Mouse (Mus musculus) lung, embryonic 15.5 days (tissue): ENCODE data around the gene Zcwpw1. TPM values are rescaled to one million over a fixed set of nuclear protein-coding genes. Genes with fewer than 3 reads are reported as not detected.
"Not testable (repeated sequence)": the region's sequence is repeated elsewhere in the genome, so short reads cannot be mapped to it uniquely, and the experiment has no call there.

Experiments
- ATAC-seq: fragments of 200-750 bp; cut with Nextera tagmentation; 2 replicates; pipeline ENCODE4 v1.8.0; 2017; ENCODE audit warnings: moderate number of reproducible peaks, borderline replicate concordance; ENCODE audit not compliant: low FRiP score, low TSS enrichment; ENCODE audit errors: extremely low read depth
- H3K27ac ChIP-seq: fragments of 300-500 bp; sonication (generic); 2 replicates; pipeline ENCODE4 v1.5.1; 2015; ENCODE audit warnings: moderate library complexity, mild to moderate bottlenecking, inconsistent platforms
- H3K27me3 ChIP-seq: fragments of 300-500 bp; sonication (generic); 2 replicates; pipeline ENCODE4 v1.6.1; 2015; ENCODE audit warnings: inconsistent platforms
- H3K36me3 ChIP-seq: fragments of 300-500 bp; sonication (generic); 2 replicates; pipeline ENCODE4 v1.6.1; 2015; ENCODE audit warnings: inconsistent platforms
- H3K4me1 ChIP-seq: fragments of 300-500 bp; sonication (generic); 2 replicates; pipeline ENCODE4 v1.6.1; 2015; ENCODE audit warnings: inconsistent platforms
- H3K4me2 ChIP-seq: fragments of 300-500 bp; sonication (generic); 2 replicates; pipeline ENCODE4 v1.6.1; 2015; ENCODE audit warnings: inconsistent platforms, mild to moderate bottlenecking, moderate library complexity
- H3K4me3 ChIP-seq: fragments of 300-500 bp; sonication (generic); 2 replicates; pipeline ENCODE4 v1.5.1; 2015; ENCODE audit warnings: mild to moderate bottlenecking, inconsistent platforms
- H3K9ac ChIP-seq: fragments of 300-500 bp; sonication (generic); 2 replicates; pipeline ENCODE4 v1.6.1; 2015; ENCODE audit warnings: inconsistent platforms
- H3K9me3 ChIP-seq: fragments of 300-500 bp; sonication (generic); 2 replicates; pipeline ENCODE4 v1.6.1; 2016; ENCODE audit warnings: inconsistent platforms
- WGBS: fragments of 180-500 bp; shearing (Covaris S2); methylation state at CpG from one replicate; pipeline ENCODE4 v1.1.7; 2015; 5-methylcytosine and 5-hydroxymethylcytosine counted together
- polyA plus RNA-seq: library from polyadenylated mRNA; unstranded; fragments of >200 nt; fragmentation: Nextera tagmentation; extraction: Ambion mirVana; gene quantifications from 2 replicates; pipeline ENCODE4 v1.2.1, GENCODE M21; 2015

Gene Zcwpw1
- polyA plus RNA-seq, 1 experiment from 2014 or later: 28.2 TPM

GRCm38 (mm10) chr5:137826421-137826820, 38.8 kb downstream of the Zcwpw1 start:
- Histone ChIP-seq H3K4me2 (no peak overlapping the region), H3K36me3 (no peaks in the 10 kb centered on the region), H3K4me3 (no peak overlapping the region), H3K4me1 (no peaks in the 10 kb centered on the region), H3K9ac (no peak overlapping the region), H3K27ac (no peak overlapping the region), H3K27me3 (no peaks in the 10 kb centered on the region), H3K9me3 (no peaks in the 10 kb centered on the region)
- WGBS: 46% methylated on average over 7 of the region's 7 CpGs
- ATAC-seq: no peak

GRCm38 (mm10) chr5:137828694-137829093, 41.1 kb downstream of the Zcwpw1 start:
- no peaks in the 10 kb centered on the region for H3K36me3 ChIP-seq
- WGBS: 77% methylated on average over 6 of the region's 6 CpGs
- H3K27ac ChIP-seq: no peak overlapping the region
- no peak overlapping the region for H3K9ac ChIP-seq
- H3K4me1 ChIP-seq: no peaks in the 10 kb centered on the region
- H3K4me3 ChIP-seq: no peak overlapping the region
- ATAC-seq: no peak
- no peaks in the 10 kb centered on the region for H3K9me3 ChIP-seq
- H3K4me2 ChIP-seq: no peak overlapping the region
- no peaks in the 10 kb centered on the region for H3K27me3 ChIP-seq

GRCm38 (mm10) chr5:137830238-137830637, 42.6 kb downstream of the Zcwpw1 start:
- WGBS: 65% methylated on average over 7 of the region's 7 CpGs
- no peak for ATAC-seq
- H3K9me3 ChIP-seq: no peaks in the 10 kb centered on the region
- H3K4me3 ChIP-seq: no peak overlapping the region
- H3K4me2 ChIP-seq: no peak overlapping the region
- no peak overlapping the region for H3K9ac ChIP-seq
- 0 out of 2 replicates have a peak overlapping the region, but pooled peaks have one; percentile 29 for H3K27ac ChIP-seq
- H3K4me1 ChIP-seq: no peaks in the 10 kb centered on the region
- H3K36me3 ChIP-seq: no peaks in the 10 kb centered on the region
- H3K27me3 ChIP-seq: no peaks in the 10 kb centered on the region

GRCm38 (mm10) chr5:137831106-137831505, 43.5 kb downstream of the Zcwpw1 start:
- Histone ChIP-seq H3K9ac (no peak overlapping the region), H3K27ac (no peak overlapping the region), H3K4me1 (no peaks in the 10 kb centered on the region), H3K36me3 (no peaks in the 10 kb centered on the region), H3K4me3 (no peak overlapping the region), H3K9me3 (no peaks in the 10 kb centered on the region), H3K27me3 (no peaks in the 10 kb centered on the region), H3K4me2 (no peak overlapping the region)
- ATAC-seq: no peak
- WGBS: 77% methylated on average over 4 of the region's 4 CpGs

- no peak overlapping the region for H3K27ac ChIP-seq
- H3K9me3 ChIP-seq: no peaks in the 10 kb centered on the region
- ATAC-seq: no peak
- H3K4me1 ChIP-seq: no peaks in the 10 kb centered on the region
- no peaks in the 10 kb centered on the region for H3K36me3 ChIP-seq
- H3K27me3 ChIP-seq: no peaks in the 10 kb centered on the region
- H3K4me2 ChIP-seq: no peak overlapping the region
- 73% methylated on average over 6 of the region's 6 CpGs for WGBS
- H3K9ac ChIP-seq: no peak overlapping the region
- H3K4me3 ChIP-seq: no peak overlapping the region
Measured at GRCm38 (mm10) chr5:137831506-137831905, 43.9 kb downstream of the Zcwpw1 start.

GRCm38 (mm10) chr5:137833500-137833899, 45.9 kb downstream of the Zcwpw1 start:
- no peak overlapping the region for H3K9ac ChIP-seq
- WGBS: 38% methylated on average over 4 of the region's 4 CpGs
- no peak overlapping the region for H3K27ac ChIP-seq
- no peaks in the 10 kb centered on the region for H3K4me1 ChIP-seq
- no peak overlapping the region for H3K4me3 ChIP-seq
- no peaks in the 10 kb centered on the region for H3K36me3 ChIP-seq
- ATAC-seq: no peak
- H3K4me2 ChIP-seq: no peak overlapping the region
- H3K27me3 ChIP-seq: no peaks in the 10 kb centered on the region
- H3K9me3 ChIP-seq: no peaks in the 10 kb centered on the region

- H3K27ac ChIP-seq, H3K9ac ChIP-seq, H3K27me3 ChIP-seq, H3K4me3 ChIP-seq, H3K4me1 ChIP-seq, ATAC-seq, H3K9me3 ChIP-seq, H3K4me2 ChIP-seq, H3K36me3 ChIP-seq: not testable (repeated sequence)
- WGBS: 60% methylated on average over 2 of the region's 2 CpGs
Measured at GRCm38 (mm10) chr5:137835966-137836520, 48.4 kb downstream of the Zcwpw1 start, which contains the start of gene Pilra. Gene Pilra (minus strand): TSS chr5:137836281.

GRCm38 (mm10) chr5:137836611-137837010, 49.0 kb downstream of the Zcwpw1 start:
- no peaks in the 10 kb centered on the region for H3K27me3 ChIP-seq
- no peak for ATAC-seq
- no peak overlapping the region for H3K4me3 ChIP-seq
- H3K4me2 ChIP-seq: no peak overlapping the region
- no peak overlapping the region for H3K27ac ChIP-seq
- no peak overlapping the region for H3K9ac ChIP-seq
- no peaks in the 10 kb centered on the region for H3K36me3 ChIP-seq
- H3K9me3 ChIP-seq: no peaks in the 10 kb centered on the region
- H3K4me1 ChIP-seq: no peaks in the 10 kb centered on the region

- H3K4me2 ChIP-seq, H3K9ac ChIP-seq, H3K4me1 ChIP-seq, H3K27me3 ChIP-seq, H3K9me3 ChIP-seq, H3K27ac ChIP-seq, H3K4me3 ChIP-seq, H3K36me3 ChIP-seq, ATAC-seq: not testable (repeated sequence)
Measured at GRCm38 (mm10) chr5:137837110-137837509, 49.5 kb downstream of the Zcwpw1 start.

- 85% methylated on average over 1 of the region's 1 CpGs for WGBS
Measured at GRCm38 (mm10) chr5:137850313-137850712, 62.7 kb downstream of the Zcwpw1 start.

GRCm38 (mm10) chr5:137854907-137855306, 67.3 kb downstream of the Zcwpw1 start:
- not testable (repeated sequence) for H3K4me1 ChIP-seq, H3K4me2 ChIP-seq, H3K27me3 ChIP-seq, H3K36me3 ChIP-seq, H3K27ac ChIP-seq, H3K4me3 ChIP-seq, H3K9me3 ChIP-seq, H3K9ac ChIP-seq
- WGBS: 33% methylated on average over 3 of the region's 3 CpGs
- peak; percentile 92 for ATAC-seq

More at GRCm38 (mm10) chr5:137850313-137850712, 62.7 kb downstream of the Zcwpw1 start:
- not testable (repeated sequence) for H3K9ac ChIP-seq, H3K27ac ChIP-seq, ATAC-seq, H3K4me1 ChIP-seq, H3K4me2 ChIP-seq, H3K4me3 ChIP-seq, H3K36me3 ChIP-seq, H3K9me3 ChIP-seq, H3K27me3 ChIP-seq

- not testable (repeated sequence) for ATAC-seq, H3K4me3 ChIP-seq, H3K4me2 ChIP-seq, H3K9me3 ChIP-seq, H3K27me3 ChIP-seq, H3K9ac ChIP-seq, H3K36me3 ChIP-seq, H3K4me1 ChIP-seq, H3K27ac ChIP-seq
- WGBS: 57% methylated on average over 5 of the region's 5 CpGs
Measured at GRCm38 (mm10) chr5:137856870-137857269, 69.3 kb downstream of the Zcwpw1 start.
